Mouse (Mus musculus) right cerebral cortex, postnatal 4 days (tissue): ENCODE results near the gene Mapk12.
A peak's percentile ranks its signal among the peaks of the same experiment; 100 is the strongest.

Source experiments
- DNase-seq: peaks from one replicate; pipeline ENCODE4 v3.0.0-alpha.2; 2022

The Mapk12 gene

DNA sequence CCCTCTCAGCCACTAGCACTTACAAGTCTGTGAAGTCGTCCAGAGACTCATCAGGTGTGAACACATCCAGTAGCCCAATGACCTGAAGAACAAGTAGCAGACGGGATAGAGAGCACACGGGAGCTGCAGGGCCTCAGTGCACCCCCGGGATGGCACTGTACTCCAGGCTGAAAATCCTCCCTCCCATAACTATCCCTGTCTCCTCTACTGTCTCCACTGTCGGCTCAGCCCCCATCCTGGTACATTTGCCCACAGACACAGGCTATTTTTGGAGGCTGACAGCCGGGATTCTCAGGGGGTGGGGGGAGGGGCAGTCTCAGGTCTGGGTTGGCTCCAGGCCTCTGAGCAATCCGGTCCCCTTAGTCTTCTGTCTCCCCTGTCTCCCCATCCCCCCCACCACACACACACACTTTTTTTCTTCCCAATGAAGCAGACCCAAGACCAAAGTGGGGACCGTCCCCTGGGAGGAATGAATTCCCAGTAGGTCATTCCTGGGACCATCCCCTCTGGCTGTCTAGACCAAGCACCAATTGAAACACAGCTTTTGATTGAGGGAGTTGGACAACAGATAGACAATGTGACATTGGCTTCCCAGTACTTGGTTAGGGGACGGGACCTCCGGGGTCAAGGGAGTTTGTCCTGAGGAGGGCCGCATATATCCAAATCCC is 3.0 kb downstream of the Mapk12 start:
- no peak for DNase-seq

- DNase-seq, result no peak
Measured at GRCm38 (mm10) chr15:89136461-89137155, 3.9 kb downstream of the Mapk12 start.

DNA sequence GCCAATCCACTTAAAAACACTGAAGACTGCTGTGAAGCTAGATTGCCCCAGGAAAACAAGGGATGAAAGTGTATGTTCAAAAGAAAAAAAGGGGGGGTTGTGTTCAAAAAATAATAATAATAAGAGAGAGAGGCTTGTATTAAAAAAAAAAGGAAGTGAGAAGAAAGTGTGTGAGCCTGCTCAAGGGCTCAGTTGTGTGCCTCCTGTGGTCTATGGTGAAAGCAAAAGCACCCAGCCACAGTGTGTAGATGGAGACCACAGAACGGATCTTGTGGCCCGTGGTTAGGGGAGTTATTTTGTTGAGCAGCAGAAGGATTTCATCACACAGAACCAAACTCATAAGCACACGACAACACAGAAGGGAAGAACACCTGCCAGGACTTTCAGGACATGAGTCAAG is 9.2 kb downstream of the Mapk12 start:
- no peak for DNase-seq

DNA sequence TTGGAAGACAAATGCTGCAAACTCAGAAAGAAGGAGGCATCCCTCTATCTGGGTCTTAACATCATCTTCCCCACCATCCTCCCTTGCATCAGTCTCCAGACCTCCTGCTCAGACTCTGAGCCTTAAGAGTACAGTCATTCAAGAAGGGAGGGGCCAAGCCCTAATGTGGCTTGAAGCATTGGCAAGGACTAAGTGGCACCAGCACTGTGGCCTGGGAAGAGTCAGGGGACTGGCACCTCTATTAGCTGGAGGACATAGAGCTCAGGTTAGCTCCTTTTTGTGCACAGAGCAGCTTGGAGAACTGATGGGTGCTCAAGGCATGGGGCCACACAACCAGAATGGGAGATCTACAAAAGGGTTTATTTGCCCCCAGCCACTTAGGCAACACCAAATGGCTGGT is 10.3 kb downstream of the Mapk12 start:
- DNase-seq, result no peak

- peak; percentile 81 for DNase-seq
Measured at GRCm38 (mm10) chr15:89128382-89129350, 11.8 kb downstream of the Mapk12 start, which contains the start of gene Hdac10. Gene Hdac10, minus strand, starts transcription at chr15:89128700.

DNA sequence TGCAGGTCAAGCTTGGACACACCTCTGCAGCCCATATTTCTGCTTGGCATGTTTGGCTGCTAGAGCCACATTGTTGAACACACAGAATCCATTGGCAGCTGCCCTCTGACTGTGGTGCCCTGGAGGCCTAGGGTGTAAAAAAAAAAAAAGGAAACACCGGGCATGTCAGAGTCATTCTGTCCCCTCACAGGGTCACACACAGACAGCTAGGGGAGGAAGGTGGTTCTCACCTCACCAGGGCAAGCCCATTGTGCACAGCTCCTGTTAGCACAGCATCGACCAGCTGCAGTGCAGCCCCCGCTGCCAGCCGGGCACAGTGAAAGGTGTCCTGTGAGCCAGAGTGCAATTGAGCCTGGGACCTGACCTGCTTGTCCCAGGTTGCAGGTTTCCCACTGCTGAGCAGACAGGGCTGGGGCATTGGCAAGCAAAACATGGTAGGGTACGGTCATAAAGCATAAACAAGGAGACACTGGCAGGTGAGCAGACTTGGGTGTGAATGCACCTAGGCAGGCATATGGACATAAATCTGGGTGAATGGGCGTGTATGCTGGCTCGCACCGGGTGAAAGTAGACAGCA is 13.1 kb downstream of the Mapk12 start:
- DNase-seq, result no peak

DNA sequence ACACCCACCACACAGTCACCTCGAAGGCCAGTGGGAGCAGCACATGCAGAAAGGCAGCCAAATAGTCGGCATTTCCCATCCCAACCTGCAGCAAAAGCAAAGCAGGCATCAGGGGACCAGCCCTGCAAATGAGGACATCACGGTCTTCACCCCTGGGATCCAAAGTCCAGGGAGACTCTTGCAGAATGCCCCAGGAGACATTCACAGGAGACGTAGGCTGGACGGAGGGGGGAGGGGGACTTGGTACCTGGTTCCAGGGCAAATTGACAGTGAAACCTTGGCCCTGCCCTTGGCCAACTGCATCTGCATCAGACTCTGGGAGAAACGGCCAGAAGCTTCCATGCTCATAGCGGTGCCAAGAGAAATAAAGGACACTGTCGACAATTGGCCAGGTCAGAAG is 13.9 kb downstream of the Mapk12 start:
- no peak for DNase-seq

DNA sequence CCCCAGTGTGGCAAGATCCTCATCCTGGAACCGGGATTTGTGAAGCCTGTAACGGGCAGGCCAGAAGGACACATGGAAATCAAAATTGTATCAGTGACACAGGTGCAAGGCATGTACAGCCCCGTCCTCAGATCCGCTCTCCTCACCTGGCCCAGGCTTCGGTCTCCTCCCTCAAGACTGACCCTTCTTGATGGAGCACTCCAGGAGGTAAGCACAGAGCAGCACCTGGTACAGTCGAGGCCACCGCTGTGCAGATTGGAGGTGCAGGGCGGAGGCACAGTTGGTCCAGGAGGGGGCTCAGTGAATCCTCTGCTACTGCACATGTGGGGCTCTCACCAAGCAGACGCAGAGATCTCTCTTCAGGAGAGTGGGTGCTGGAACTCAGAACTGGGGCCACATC is 15.2 kb downstream of the Mapk12 start:
- DNase-seq, result no peak

GRCm38 (mm10) chr15:89124312-89124711 is 16.2 kb downstream of the Mapk12 start:
- DNase-seq, result no peak

- peak; percentile 63 for DNase-seq
Measured at GRCm38 (mm10) chr15:89123595-89123994, 16.9 kb downstream of the Mapk12 start.

GRCm38 (mm10) chr15:89122649-89123366 is 17.7 kb downstream of the Mapk12 start, which contains the start of gene Tubgcp6:
Gene Tubgcp6, minus strand, starts transcription at chr15:89123112.
- DNase-seq, result peak; percentile 93

DNA sequence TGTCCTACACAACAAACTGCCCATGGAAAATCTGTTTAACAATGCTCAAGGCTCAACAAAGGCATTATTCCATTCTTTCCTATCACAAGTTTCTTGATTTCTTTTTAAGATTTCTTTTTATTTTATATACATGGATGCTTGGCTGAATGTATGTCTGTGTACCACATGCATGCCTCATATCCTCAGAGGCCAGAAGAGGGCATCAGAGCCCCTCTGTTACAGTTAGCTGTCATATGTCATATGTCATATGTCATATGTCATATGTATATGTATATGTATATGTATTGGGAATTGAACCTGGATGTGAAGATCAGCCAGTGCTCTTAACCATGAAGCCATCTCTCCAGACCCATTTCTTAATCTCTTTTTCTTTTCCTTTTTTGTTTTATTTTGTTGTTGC is 22.5 kb downstream of the Mapk12 start:
- DNase-seq, result no peak

- DNase-seq, result no peak
Measured at GRCm38 (mm10) chr15:89110147-89110546, 30.4 kb downstream of the Mapk12 start.

- DNase-seq, result no peak
Measured at GRCm38 (mm10) chr15:89106976-89107375, 33.5 kb downstream of the Mapk12 start.

DNA sequence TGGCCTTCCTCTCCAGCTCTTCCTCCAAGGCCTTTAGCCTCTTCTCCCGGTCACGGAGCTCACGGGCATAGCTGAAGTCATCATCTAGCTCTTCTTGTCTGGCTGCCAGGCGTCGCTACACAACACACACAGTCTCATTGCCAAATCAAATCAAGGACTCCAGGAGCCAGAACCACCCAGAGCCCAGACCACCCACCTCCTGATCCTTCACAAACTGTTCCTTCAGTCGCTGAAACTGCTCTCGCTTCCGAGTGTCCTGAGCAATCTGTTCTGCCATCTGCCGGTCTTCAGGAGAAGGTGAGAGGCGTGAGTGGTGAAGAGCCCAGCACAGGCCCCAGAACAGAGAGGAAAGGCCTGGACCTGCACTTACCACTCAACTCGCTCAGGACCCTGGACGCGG is 34.4 kb downstream of the Mapk12 start:
- no peak for DNase-seq

DNA sequence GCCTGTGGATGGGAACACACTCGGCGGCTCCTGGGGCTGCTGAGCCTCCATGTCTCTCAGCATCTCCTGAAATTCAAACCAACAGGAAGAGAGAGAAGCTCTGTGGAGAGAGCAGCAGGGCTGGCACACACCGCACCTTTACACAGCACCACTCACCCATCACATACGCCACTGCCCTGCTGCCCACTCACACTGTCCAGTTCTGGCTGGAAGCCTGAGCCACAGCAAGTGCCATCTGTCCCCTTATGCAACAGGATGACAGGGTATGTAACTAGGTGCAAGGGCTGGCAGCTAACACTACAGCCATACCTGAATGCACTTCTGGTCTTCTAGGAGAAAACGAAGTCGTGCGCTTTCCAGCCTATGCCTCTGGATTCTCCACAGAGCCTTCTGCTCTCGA is 36.1 kb downstream of the Mapk12 start:
- no peak for DNase-seq

DNA sequence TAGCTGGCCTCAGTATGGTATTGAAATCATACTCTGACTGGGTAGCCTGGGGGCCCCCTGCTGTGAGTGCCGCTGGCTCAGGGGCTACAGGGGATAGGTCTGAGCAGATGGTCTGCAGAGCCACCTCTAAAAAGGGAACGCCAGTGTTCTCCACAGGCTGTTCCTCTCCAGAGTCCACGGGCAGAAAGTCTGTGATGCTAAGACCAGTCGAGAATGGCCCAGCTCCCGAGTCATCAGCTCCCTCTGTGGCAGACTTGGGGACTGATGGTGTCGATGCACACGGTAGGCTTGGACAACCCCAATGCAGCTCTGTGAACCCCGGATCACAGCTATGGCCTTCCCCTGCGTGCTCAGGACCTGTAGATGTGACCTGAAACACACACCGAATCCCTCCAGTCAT is 36.6 kb downstream of the Mapk12 start:
- no peak for DNase-seq

DNA sequence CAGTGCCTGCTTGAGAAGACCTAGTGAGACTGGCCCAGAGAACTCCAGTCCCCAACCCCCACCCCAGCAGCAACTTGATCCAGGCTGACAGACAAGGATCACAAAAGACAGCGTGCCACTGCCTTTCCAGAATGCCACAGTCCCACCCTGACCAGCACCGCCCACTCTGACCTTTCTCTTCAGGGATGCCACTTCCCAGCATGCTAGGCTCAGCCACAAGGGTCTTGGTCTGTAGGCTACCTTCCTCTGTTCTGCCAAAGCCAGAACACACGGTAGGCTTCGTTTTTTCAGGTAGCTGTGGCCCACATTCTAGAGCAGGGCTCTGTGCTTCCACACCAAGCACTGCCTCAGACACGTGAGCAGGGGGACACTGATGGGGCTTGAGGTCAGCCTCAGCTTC is 37.9 kb downstream of the Mapk12 start:
- no peak for DNase-seq

DNA sequence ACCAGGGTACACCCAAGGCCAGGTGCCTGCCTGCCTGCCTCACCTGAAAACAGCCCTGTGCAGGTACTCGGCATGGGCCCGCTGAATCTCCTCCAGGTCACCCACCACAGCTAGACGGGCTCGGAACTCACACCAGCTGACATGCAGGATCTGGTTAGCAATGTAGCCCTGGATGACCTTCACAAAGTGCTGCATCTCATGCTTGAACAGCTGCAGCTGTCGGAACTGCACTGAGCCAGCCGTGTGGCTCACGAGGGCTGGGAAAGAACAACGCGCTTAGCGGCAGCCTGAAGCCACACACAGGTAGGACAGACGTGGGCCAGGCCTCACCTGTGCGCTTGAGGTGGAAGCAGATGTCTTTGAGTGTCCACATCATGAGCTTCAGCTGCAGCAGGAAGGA is 39.7 kb downstream of the Mapk12 start:
- DNase-seq, result no peak

DNA sequence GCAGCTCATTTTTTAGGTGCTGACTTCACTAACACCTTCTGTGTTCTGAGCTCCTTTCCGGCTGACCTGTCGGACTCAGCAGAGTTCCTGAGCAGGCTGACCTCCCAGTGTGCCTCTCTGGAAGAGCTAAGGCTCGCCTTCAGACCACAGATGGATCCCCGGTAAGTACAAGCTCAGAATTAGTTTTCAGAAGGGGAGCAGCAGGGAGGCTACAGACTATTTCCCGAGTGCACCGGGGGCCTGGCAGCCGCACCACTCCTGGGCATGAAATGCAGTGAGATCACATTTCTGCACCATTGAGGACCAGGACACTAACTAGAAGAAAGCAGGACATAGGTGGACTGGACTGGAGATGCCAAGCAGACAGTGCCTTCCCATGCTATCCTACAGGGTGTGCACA is 41.9 kb downstream of the Mapk12 start:
- no peak for DNase-seq

- no peak for DNase-seq
Measured at GRCm38 (mm10) chr15:89097450-89097849, 43.1 kb downstream of the Mapk12 start.

GRCm38 (mm10) chr15:89092181-89092580 is 48.3 kb downstream of the Mapk12 start:
- no peak for DNase-seq
